Mouse (Mus musculus): Measurements from ENCODE around the gene Ifnar2. TPM values are rescaled to one million over a fixed set of nuclear protein-coding genes. Genes with fewer than 3 reads are reported as not detected.
"Not testable (repeated sequence)": the region's sequence is repeated elsewhere in the genome, so short reads cannot be mapped to it uniquely, and the experiment has no call there.

The Ifnar2 gene
- total and polyA plus RNA-seq, 2 experiments = 69.1 to 144 TPM

- H3K36me3 ChIP-seq (ENCODE audit: control insufficient read depth, insufficient read depth, low read length) = no peaks in the 10 kb centered on the region
- no peak for DNase-seq (ENCODE audit: extremely low read depth, low read depth, low spot score)
- 0 out of 2 replicates have a peak, but pooled peaks cover 2% of the 10 kb centered on the region for H3K4me1 ChIP-seq (ENCODE audit: control insufficient read depth, insufficient read depth, low read length)
- no peaks in the 10 kb centered on the region for H3K79me2 ChIP-seq (ENCODE audit: control insufficient read depth, insufficient read depth, low read length)
- no peaks in the 10 kb centered on the region for H3K27me3 ChIP-seq (ENCODE audit: control insufficient read depth, insufficient read depth, low read length)
- H3K9ac ChIP-seq (ENCODE audit: low read depth, low read length) = no peak overlapping the region
- no peak overlapping the region for H3K4me3 ChIP-seq (ENCODE audit: insufficient read depth, low read depth, low read length)
- 69% methylated on average over 5 of the region's 5 CpGs for WGBS
- TF ChIP-seq CTCF (IDR thresholded peaks at IDR 0.05; ENCODE audit: low read depth, low read length) (no peak), POLR2A (IDR thresholded peaks at IDR 0.05; ENCODE audit: extremely low read depth, insufficient read depth, low read length) (no peak)
- no peak overlapping the region for H3K27ac ChIP-seq (replicated peaks; ENCODE audit: insufficient read depth, low read depth, low read length)
Observed at GRCm38 (mm10) chr16:91432720-91433328, 60.2 kb downstream of the Ifnar2 start.

GRCm38 (mm10) chr16:91433329-91433933, 60.8 kb downstream of the Ifnar2 start:
- H3K27ac ChIP-seq (replicated peaks; ENCODE audit: insufficient read depth, low read depth, low read length) = no peak overlapping the region
- no peaks in the 10 kb centered on the region for H3K27me3 ChIP-seq (ENCODE audit: control insufficient read depth, insufficient read depth, low read length)
- H3K9ac ChIP-seq (ENCODE audit: low read depth, low read length) = no peak overlapping the region
- 0 out of 2 replicates have a peak, but pooled peaks cover 2% of the 10 kb centered on the region for H3K4me1 ChIP-seq (ENCODE audit: control insufficient read depth, insufficient read depth, low read length)
- H3K79me2 ChIP-seq (ENCODE audit: control insufficient read depth, insufficient read depth, low read length) = no peaks in the 10 kb centered on the region
- WGBS = 69% methylated on average over 8 of the region's 8 CpGs
- no peaks in the 10 kb centered on the region for H3K36me3 ChIP-seq (ENCODE audit: control insufficient read depth, insufficient read depth, low read length)
- no peak overlapping the region for H3K4me3 ChIP-seq (ENCODE audit: insufficient read depth, low read depth, low read length)
- DNase-seq (ENCODE audit: extremely low read depth, low read depth, low spot score) = no peak
- TF ChIP-seq POLR2A (IDR thresholded peaks at IDR 0.05; ENCODE audit: extremely low read depth, insufficient read depth, low read length) (no peak), CTCF (IDR thresholded peaks at IDR 0.05; ENCODE audit: low read depth, low read length) (no peak)

- no peak for DNase-seq (ENCODE audit: extremely low read depth, low read depth, low spot score)
- H3K9ac ChIP-seq (ENCODE audit: low read depth, low read length) = no peak overlapping the region
- H3K36me3 ChIP-seq (ENCODE audit: control insufficient read depth, insufficient read depth, low read length) = no peaks in the 10 kb centered on the region
- H3K27me3 ChIP-seq (ENCODE audit: control insufficient read depth, insufficient read depth, low read length) = no peaks in the 10 kb centered on the region
- TF ChIP-seq CTCF (IDR thresholded peaks at IDR 0.05; ENCODE audit: low read depth, low read length) (no peak), POLR2A (IDR thresholded peaks at IDR 0.05; ENCODE audit: extremely low read depth, insufficient read depth, low read length) (no peak)
- H3K27ac ChIP-seq (replicated peaks; ENCODE audit: insufficient read depth, low read depth, low read length) = no peak overlapping the region
- no peak overlapping the region for H3K4me3 ChIP-seq (ENCODE audit: insufficient read depth, low read depth, low read length)
- H3K79me2 ChIP-seq (ENCODE audit: control insufficient read depth, insufficient read depth, low read length) = no peaks in the 10 kb centered on the region
- WGBS = 76% methylated on average over 3 of the region's 3 CpGs
- H3K4me1 ChIP-seq (ENCODE audit: control insufficient read depth, insufficient read depth, low read length) = 0 out of 2 replicates have a peak, but pooled peaks cover 2% of the 10 kb centered on the region
Observed at GRCm38 (mm10) chr16:91434119-91434518, 61.5 kb downstream of the Ifnar2 start.

GRCm38 (mm10) chr16:91438081-91438480, 65.5 kb downstream of the Ifnar2 start:
- Histone ChIP-seq H3K4me3 (ENCODE audit: insufficient read depth, low read depth, low read length) (no peak overlapping the region), H3K4me1 (ENCODE audit: control insufficient read depth, insufficient read depth, low read length) (peaks cover 8% of the 10 kb centered on the region)

GRCm38 (mm10) chr16:91438599-91438998, 66.0 kb downstream of the Ifnar2 start:
- 96% methylated on average over 1 of the region's 1 CpGs for WGBS
- not testable (repeated sequence) for H3K9ac ChIP-seq (ENCODE audit: low read depth, low read length)

More at GRCm38 (mm10) chr16:91438081-91438480, 65.5 kb downstream of the Ifnar2 start:
- TF ChIP-seq POLR2A (IDR thresholded peaks at IDR 0.05; ENCODE audit: extremely low read depth, insufficient read depth, low read length) (no peak), CTCF (IDR thresholded peaks at IDR 0.05; ENCODE audit: low read depth, low read length) (no peak)
- Histone ChIP-seq H3K27me3 (ENCODE audit: control insufficient read depth, insufficient read depth, low read length) (no peaks in the 10 kb centered on the region), H3K79me2 (ENCODE audit: control insufficient read depth, insufficient read depth, low read length) (no peaks in the 10 kb centered on the region), H3K9ac (ENCODE audit: low read depth, low read length) (no peak overlapping the region), H3K27ac (replicated peaks; ENCODE audit: insufficient read depth, low read depth, low read length) (no peak overlapping the region), H3K36me3 (ENCODE audit: control insufficient read depth, insufficient read depth, low read length) (no peaks in the 10 kb centered on the region)
- 74% methylated on average over 3 of the region's 3 CpGs for WGBS
- peak; percentile 32 for DNase-seq (ENCODE audit: extremely low read depth, low read depth, low spot score)

GRCm38 (mm10) chr16:91441366-91441765, 68.8 kb downstream of the Ifnar2 start:
- peak; percentile 99 for DNase-seq (ENCODE audit: extremely low read depth, low read depth, low spot score)
- H3K4me3 ChIP-seq (ENCODE audit: insufficient read depth, low read depth, low read length) = no peak overlapping the region
- H3K9ac ChIP-seq (ENCODE audit: low read depth, low read length) = no peak overlapping the region
- 7% methylated on average over 7 of the region's 7 CpGs for WGBS
- no peaks in the 10 kb centered on the region for H3K36me3 ChIP-seq (ENCODE audit: control insufficient read depth, insufficient read depth, low read length)
- H3K79me2 ChIP-seq (ENCODE audit: control insufficient read depth, insufficient read depth, low read length) = no peaks in the 10 kb centered on the region
- H3K27ac ChIP-seq (replicated peaks; ENCODE audit: insufficient read depth, low read depth, low read length) = peak overlapping the region; percentile 63
- no peaks in the 10 kb centered on the region for H3K27me3 ChIP-seq (ENCODE audit: control insufficient read depth, insufficient read depth, low read length)
- peaks cover 6% of the 10 kb centered on the region for H3K4me1 ChIP-seq (ENCODE audit: control insufficient read depth, insufficient read depth, low read length)
- TF ChIP-seq CTCF (IDR thresholded peaks at IDR 0.05; ENCODE audit: low read depth, low read length) = peak; percentile 76
- no peak for TF ChIP-seq POLR2A (IDR thresholded peaks at IDR 0.05; ENCODE audit: extremely low read depth, insufficient read depth, low read length)

More at GRCm38 (mm10) chr16:91438599-91438998, 66.0 kb downstream of the Ifnar2 start:
- not testable (repeated sequence) for DNase-seq (ENCODE audit: extremely low read depth, low read depth, low spot score); H3K4me1 ChIP-seq (ENCODE audit: control insufficient read depth, insufficient read depth, low read length); H3K36me3 ChIP-seq (ENCODE audit: control insufficient read depth, insufficient read depth, low read length); H3K27me3 ChIP-seq (ENCODE audit: control insufficient read depth, insufficient read depth, low read length); H3K27ac ChIP-seq (replicated peaks; ENCODE audit: insufficient read depth, low read depth, low read length); H3K79me2 ChIP-seq (ENCODE audit: control insufficient read depth, insufficient read depth, low read length); H3K4me3 ChIP-seq (ENCODE audit: insufficient read depth, low read depth, low read length)

Measured in liver, adult 2 months (tissue).